Mouse (Mus musculus) gastrocnemius, adult 2 months (tissue): Measurements from ENCODE around the gene 5830411N06Rik. TPM values are rescaled to one million over a fixed set of nuclear protein-coding genes. Genes with fewer than 3 reads are reported as not detected.

Experiments used
- DNase-seq: peaks from one replicate; pipeline ENCODE4 v3.0.0; 2022
- H3K27ac ChIP-seq: fragments of 200-600 bp; 2 replicates; pipeline ENCODE4 v1.8.1; 2022; ENCODE audit warnings: mild to moderate bottlenecking
- H3K4me3 ChIP-seq: fragments of 200-600 bp; 2 replicates; pipeline ENCODE4 v1.8.1; 2022; ENCODE audit warnings: mild to moderate bottlenecking, moderate library complexity
- CTCF ChIP-seq: fragments of 200-600 bp; IDR thresholded peaks from 2 replicates; pipeline ENCODE4 v1.8.1; 2022; ENCODE audit warnings: antibody characterized with exemption, mild to moderate bottlenecking, moderate library complexity
- intact Hi-C: fragments of 180-260 bp; cut with DNase I; formaldehyde crosslinking; loops from one replicate; pipeline ENCODE4 v1.15.1; 2025
- total RNA-seq, 2 experiments: library from RNA; stranded (reverse); gene quantifications; 2 replicates each; pipeline ENCODE4 v1.2.3; 2021

The 5830411N06Rik gene
- total RNA-seq, 2 experiments from 2014 or later, result not detected

GRCm38 (mm10) chr7:140253780-140254299, 6.8 kb downstream of the 5830411N06Rik start:
- H3K4me3 ChIP-seq, result no peak overlapping the region
- intact Hi-C loops, result no loop called here
- H3K27ac ChIP-seq, result no peak overlapping the region
- no peak for DNase-seq
- no peak for TF ChIP-seq CTCF

DNA sequence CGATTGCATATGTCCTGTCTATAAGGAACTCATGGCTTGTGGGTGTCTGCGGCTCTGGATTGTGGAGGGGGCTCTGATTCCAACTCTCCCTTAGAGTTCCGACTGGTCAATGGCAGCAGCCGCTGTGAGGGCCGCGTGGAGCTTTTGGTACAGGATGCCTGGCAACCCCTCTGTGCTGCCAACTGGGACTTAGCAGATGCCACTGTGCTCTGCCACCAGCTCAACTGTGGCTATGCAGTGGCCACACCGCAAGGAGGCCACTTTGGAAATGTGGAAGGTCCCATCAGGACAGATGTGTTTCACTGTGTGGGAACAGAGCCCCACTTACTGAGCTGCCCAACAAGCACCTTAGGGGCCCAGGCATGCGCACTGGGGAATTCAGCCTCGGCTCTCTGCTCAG, 48.7 kb downstream of the 5830411N06Rik start:
- TF ChIP-seq CTCF, result no peak
- Histone ChIP-seq H3K27ac (no peak overlapping the region), H3K4me3 (no peak overlapping the region)
- no peak for DNase-seq
- intact Hi-C loops, result no loop called here

DNA sequence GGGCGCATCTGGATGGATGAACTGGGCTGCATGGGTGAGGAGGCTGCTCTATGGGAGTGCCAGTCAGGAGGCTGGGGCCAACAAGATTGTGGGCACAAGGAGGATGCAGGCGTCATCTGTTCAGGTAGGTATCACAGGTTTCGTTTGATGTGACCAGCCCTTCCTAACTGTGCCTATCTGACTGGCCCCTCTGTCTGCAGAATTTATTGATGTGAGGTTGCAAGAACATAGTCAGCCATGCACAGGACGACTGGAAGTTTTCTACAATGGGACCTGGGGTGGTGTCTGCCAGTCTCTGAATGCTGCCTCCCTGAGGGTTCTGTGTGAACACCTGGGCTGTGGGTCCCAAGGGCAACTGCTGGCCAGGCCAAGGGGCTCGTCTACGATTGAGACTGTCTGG, 49.8 kb downstream of the 5830411N06Rik start:
- no peak for DNase-seq
- intact Hi-C loops, result no loop called here
- no peak for TF ChIP-seq CTCF
- H3K4me3 ChIP-seq, result no peak overlapping the region
- no peak overlapping the region for H3K27ac ChIP-seq

DNA sequence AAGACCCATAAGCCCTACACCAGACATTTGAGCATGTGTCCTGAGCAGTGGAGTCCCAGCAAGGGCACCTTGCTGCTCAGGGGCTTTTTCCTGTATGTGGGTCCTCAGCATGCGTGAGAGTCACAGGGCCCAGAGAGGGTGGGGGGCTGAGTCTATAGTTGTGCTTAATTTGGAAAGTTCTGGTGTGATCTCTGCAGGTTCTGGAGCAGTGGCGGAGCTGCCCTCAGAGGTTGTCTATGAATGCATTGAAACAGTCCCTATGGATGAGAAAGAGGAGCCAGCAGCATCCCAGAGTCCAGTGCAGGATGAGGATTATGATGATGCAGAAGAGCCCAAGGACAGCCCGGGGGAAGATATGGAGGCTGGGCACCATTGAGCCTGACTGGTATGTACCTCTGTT, 52.3 kb downstream of the 5830411N06Rik start:
- no peak for DNase-seq
- intact Hi-C loops, result no loop called here
- no peak overlapping the region for H3K27ac ChIP-seq
- no peak overlapping the region for H3K4me3 ChIP-seq
- no peak for TF ChIP-seq CTCF

- no peak for DNase-seq
- TF ChIP-seq CTCF, result no peak
- Histone ChIP-seq H3K4me3 (no peak overlapping the region), H3K27ac (no peak overlapping the region)
- intact Hi-C loops, result no loop called here
These were observed 72.8 kb downstream of the 5830411N06Rik start for GRCm38 (mm10) chr7:140319861-140320385.

- no peak for TF ChIP-seq CTCF
- Histone ChIP-seq H3K4me3 (no peak within 1 kb of the TSS), H3K27ac (no peak within 1 kb of the TSS)
- intact Hi-C loops, result no loop called here
- no peak for DNase-seq
These were observed 73.5 kb downstream of the 5830411N06Rik start, which contains the start of gene Olfr525 for GRCm38 (mm10) chr7:140320558-140320957. Gene Olfr525, plus strand, starts transcription at chr7:140320858.

DNA sequence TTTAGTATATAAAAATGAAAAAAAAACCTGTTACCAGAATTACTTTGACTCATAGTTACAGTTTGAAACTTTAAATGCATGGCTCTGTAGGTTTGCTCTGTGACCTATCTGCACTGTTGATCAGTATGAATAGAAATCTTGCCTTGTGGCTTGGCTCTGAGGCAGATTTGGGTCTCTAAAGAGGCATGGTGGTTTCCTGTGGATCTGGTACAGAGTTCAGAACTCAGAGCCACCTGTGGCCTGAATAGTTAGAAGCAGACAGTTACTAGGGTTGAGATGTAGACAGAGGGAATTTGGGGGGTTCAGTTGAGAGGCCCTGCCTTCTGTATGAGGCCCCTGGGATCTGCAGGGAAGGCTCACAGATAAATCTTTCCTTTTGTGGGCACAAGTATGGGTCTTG, 74.1 kb downstream of the 5830411N06Rik start:
- TF ChIP-seq CTCF, result no peak
- Histone ChIP-seq H3K4me3 (no peak overlapping the region), H3K27ac (no peak overlapping the region)
- intact Hi-C loops, result no loop called here
- DNase-seq, result no peak

DNA sequence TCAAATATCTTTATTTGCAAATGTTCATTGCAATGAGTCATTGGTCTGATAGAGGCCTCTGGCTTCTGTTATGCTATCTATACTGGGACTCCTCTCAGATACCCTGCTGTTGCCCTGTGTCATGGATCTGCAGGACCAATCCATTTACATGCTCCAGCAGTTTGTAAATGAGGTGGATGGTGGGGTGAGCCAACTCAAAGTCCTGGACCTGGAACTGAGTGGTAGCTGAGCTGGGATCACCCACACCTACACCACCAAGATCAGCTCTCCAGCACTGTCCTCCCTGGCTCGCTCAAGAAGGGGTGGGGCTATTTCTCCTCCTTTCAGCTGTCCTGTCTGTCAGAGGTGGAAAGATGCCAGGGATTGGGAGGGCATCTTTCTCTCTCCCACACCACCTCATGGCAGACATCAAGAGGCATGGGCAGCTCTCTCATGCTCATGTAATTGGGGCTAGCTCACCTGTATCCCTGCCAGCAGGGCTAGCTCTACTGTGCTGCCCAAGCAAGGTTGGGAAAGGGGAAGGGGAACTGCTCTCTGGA, 82.8 kb downstream of the 5830411N06Rik start:
- no peak for TF ChIP-seq CTCF

DNA sequence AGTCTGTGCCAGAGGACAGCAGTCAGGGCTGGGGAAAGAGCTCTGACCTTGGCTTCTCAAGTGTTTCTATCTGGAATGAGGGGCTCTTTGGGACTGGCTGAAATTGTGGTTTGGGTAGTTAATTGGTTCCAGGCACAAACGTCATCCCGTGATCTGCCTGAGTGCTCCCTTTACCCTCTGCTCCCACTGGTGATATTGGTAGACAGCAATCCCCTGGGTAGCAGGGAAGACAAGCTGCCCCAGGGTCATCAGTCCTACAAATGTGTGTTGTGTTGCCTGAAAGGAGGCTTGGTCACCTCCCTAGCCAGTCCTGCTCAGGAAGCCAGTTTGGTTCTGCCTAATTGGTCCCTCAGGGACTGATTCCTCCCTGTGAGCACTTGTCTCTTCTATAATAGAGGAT, 86.6 kb downstream of the 5830411N06Rik start, which contains the start of gene Olfr527:
TSS of gene Olfr527 (plus strand) at position 301 of the 400 bp plus-strand sequence.
- H3K27ac ChIP-seq, result no peak within 1 kb of the TSS
- no peak for TF ChIP-seq CTCF
- intact Hi-C loops, result no loop called here
- no peak within 1 kb of the TSS for H3K4me3 ChIP-seq
- DNase-seq, result no peak

More for the DNA sequence above, 82.8 kb downstream of the 5830411N06Rik start:
- no peak for DNase-seq
- Histone ChIP-seq H3K4me3 (no peak overlapping the region), H3K27ac (no peak overlapping the region)
- intact Hi-C loops, result no loop called here

Other genes starting within 250 kb of the 5830411N06Rik start
- 1 to 10 TPM; 8.4 to 8.6 TPM for gene Zfp511, start 210.9 kb upstream of the 5830411N06Rik start, total RNA-seq
- gene Tubgcp2, start 210.6 kb upstream of the 5830411N06Rik start, total RNA-seq, result 10 to 100 TPM; 19.7 to 23.5 TPM
- gene Msx3, start 198.2 kb upstream of the 5830411N06Rik start, total RNA-seq, result not detected
- under 1 TPM in 1 of 2 experiments, not detected in 1; 0.20 TPM for gene Caly, start 164.7 kb upstream of the 5830411N06Rik start, total RNA-seq
- gene Prap1, start 153.9 kb upstream of the 5830411N06Rik start, total RNA-seq, result not detected
- gene Fuom, start 144.8 kb upstream of the 5830411N06Rik start, total RNA-seq, result 10 to 100 TPM; 35.2 to 52.0 TPM
- 1 to 10 TPM; 3.6 to 5.1 TPM for gene Paox, start 131.5 kb upstream of the 5830411N06Rik start, total RNA-seq
- gene Echs1, start 130.8 kb upstream of the 5830411N06Rik start, total RNA-seq, result 100 to 1,000 TPM; 116 to 201 TPM
- gene Mtg1, start 109.7 kb upstream of the 5830411N06Rik start, total RNA-seq, result 10 to 100 TPM; 26.5 to 33.2 TPM
- under 1 TPM; 0.13 to 0.50 TPM for gene Sprn, start 92.4 kb upstream of the 5830411N06Rik start, total RNA-seq
- gene Olfr522, start 82.5 kb upstream of the 5830411N06Rik start, total RNA-seq, result not detected
- gene Olfr523, start 74.1 kb upstream of the 5830411N06Rik start, total RNA-seq, result not detected
- not detected for gene Olfr524, start 41.3 kb upstream of the 5830411N06Rik start, total RNA-seq
- not detected for gene Cd163l1, start 29.0 kb upstream of the 5830411N06Rik start, total RNA-seq
- gene Olfr525, start 73.6 kb downstream of the 5830411N06Rik start, total RNA-seq, result not detected
- not detected for gene Olfr527, start 86.7 kb downstream of the 5830411N06Rik start, total RNA-seq
- not detected for gene Olfr60, start 114.4 kb downstream of the 5830411N06Rik start, total RNA-seq
- gene Olfr530, start 129.0 kb downstream of the 5830411N06Rik start, total RNA-seq, result not detected
- not detected for gene Olfr531, start 155.6 kb downstream of the 5830411N06Rik start, total RNA-seq
- gene Olfr532, start 174.4 kb downstream of the 5830411N06Rik start, total RNA-seq, result not detected
- not detected for gene Olfr533, start 216.1 kb downstream of the 5830411N06Rik start, total RNA-seq
- not detected for gene Olfr535, start 236.9 kb downstream of the 5830411N06Rik start, total RNA-seq